Mouse (Mus musculus) heart, embryonic 11.5 days (tissue): ENCODE measurements around the gene 2510009E07Rik. TPM values are rescaled to one million over a fixed set of nuclear protein-coding genes. Genes with fewer than 3 reads are reported as not detected.

ENCODE experiments used
- ATAC-seq: fragments of 200-750 bp; cut with Nextera tagmentation; replicated peaks from 2 replicates; pipeline ENCODE4 v1.8.0; 2017; ENCODE audit warnings: moderate library complexity; ENCODE audit not compliant: insufficient number of reproducible peaks, low FRiP score, low TSS enrichment
- H3K27ac ChIP-seq: fragments of 300-500 bp; sonication (generic); 2 replicates; pipeline ENCODE4 v1.5.1; 2014; ENCODE audit warnings: mild to moderate bottlenecking, low read depth, low read length
- H3K27me3 ChIP-seq: fragments of 300-500 bp; sonication (generic); 2 replicates; pipeline ENCODE4 v1.6.1; 2014; ENCODE audit warnings: mild to moderate bottlenecking, low read length, mixed read lengths; ENCODE audit not compliant: control insufficient read depth, insufficient read depth
- H3K36me3 ChIP-seq: fragments of 300-500 bp; sonication (generic); 2 replicates; pipeline ENCODE4 v1.6.1; 2014; ENCODE audit warnings: mild to moderate bottlenecking, low read length, moderate library complexity, mixed read lengths; ENCODE audit not compliant: control insufficient read depth, insufficient read depth
- H3K4me1 ChIP-seq: fragments of 300-500 bp; sonication (generic); 2 replicates; pipeline ENCODE4 v1.6.1; 2014; ENCODE audit warnings: low read length; ENCODE audit not compliant: control insufficient read depth, insufficient read depth
- H3K4me2 ChIP-seq: fragments of 300-500 bp; sonication (generic); 2 replicates; pipeline ENCODE4 v1.6.1; 2014; ENCODE audit warnings: mild to moderate bottlenecking, moderate library complexity
- H3K4me3 ChIP-seq: fragments of 300-500 bp; sonication (generic); 2 replicates; pipeline ENCODE4 v1.5.1; 2014; ENCODE audit warnings: low read depth, low read length
- H3K9ac ChIP-seq: fragments of 300-500 bp; sonication (generic); 2 replicates; pipeline ENCODE4 v1.6.1; 2014; ENCODE audit warnings: mild to moderate bottlenecking, low read depth, low read length, moderate library complexity
- H3K9me3 ChIP-seq: fragments of 300-500 bp; sonication (generic); replicated peaks from 2 replicates; pipeline ENCODE4 v1.6.1; 2016; ENCODE audit warnings: low read length; ENCODE audit not compliant: control insufficient read depth
- WGBS: fragments of 180-500 bp; shearing (Covaris S2); extraction: QIAGEN DNeasy Blood & Tissue Kit; methylation state at CpG from one replicate; pipeline ENCODE4 v1.1.7; 2014; ENCODE audit not compliant: insufficient replicate concordance; 5-methylcytosine and 5-hydroxymethylcytosine counted together
- polyA plus RNA-seq: library from polyadenylated mRNA; unstranded; fragments of >200 nt; fragmentation: Nextera tagmentation; extraction: Ambion mirVana; gene quantifications from 2 replicates; pipeline ENCODE4 v1.2.1, GENCODE M21; 2014

The 2510009E07Rik gene
- polyA plus RNA-seq = 15.7 and 19.7 TPM in 2 replicates

GRCm38 (mm10) chr16:21694463-21695241 is at the start of gene 2510009E07Rik:
Gene 2510009E07Rik, minus strand, starts transcription at chr16:21694665.
- under 1% methylated on average over 52 of the region's 61 CpGs for WGBS
- no peaks in the 10 kb centered on the region for H3K27me3 ChIP-seq
- H3K9me3 ChIP-seq = no peaks in the 10 kb centered on the region
- H3K36me3 ChIP-seq = no peaks in the 10 kb centered on the region
- H3K4me2 ChIP-seq = peak within 1 kb of the TSS; percentile 93
- peak within 1 kb of the TSS; percentile 73 for H3K4me3 ChIP-seq
- H3K4me1 ChIP-seq = peaks cover 9% of the 10 kb centered on the region
- peak within 1 kb of the TSS; percentile 88 for H3K9ac ChIP-seq
- ATAC-seq = peak; percentile 82
- H3K27ac ChIP-seq = peak within 1 kb of the TSS; percentile 77

GRCm38 (mm10) chr16:21743401-21743800 is 48.9 kb upstream of the 2510009E07Rik start:
- WGBS = 82% methylated on average over 6 of the region's 6 CpGs
- H3K36me3 ChIP-seq = no peaks in the 10 kb centered on the region

DNA sequence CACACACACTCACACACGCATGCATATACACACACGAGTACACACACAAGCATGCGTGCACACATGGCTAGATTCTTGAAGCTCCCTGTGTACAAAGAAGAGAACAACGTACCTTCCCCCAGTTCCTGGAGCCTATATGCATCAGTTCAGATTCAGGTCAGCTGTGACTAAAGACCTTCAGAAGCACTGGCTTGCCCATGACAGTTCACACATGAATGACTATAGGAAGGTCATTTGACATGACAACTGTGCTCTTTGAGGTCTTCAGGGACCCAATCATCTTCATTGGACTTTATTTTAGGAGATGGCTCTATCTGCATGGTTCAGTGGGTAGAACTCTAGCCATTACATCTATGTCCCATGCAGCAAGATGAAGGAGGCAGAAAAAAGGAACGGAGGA is 48.4 kb upstream of the 2510009E07Rik start:
- no peaks in the 10 kb centered on the region for H3K9me3 ChIP-seq
- H3K27me3 ChIP-seq = no peaks in the 10 kb centered on the region
- no peak overlapping the region for H3K4me3 ChIP-seq
- H3K4me1 ChIP-seq = no peaks in the 10 kb centered on the region
- no peak overlapping the region for H3K27ac ChIP-seq
- ATAC-seq = no peak
- H3K36me3 ChIP-seq = no peaks in the 10 kb centered on the region
- 85% methylated on average over 5 of the region's 5 CpGs for WGBS
- no peak overlapping the region for H3K9ac ChIP-seq
- H3K4me2 ChIP-seq = no peak overlapping the region

More at GRCm38 (mm10) chr16:21743401-21743800, 48.9 kb upstream of the 2510009E07Rik start:
- H3K4me1 ChIP-seq = no peaks in the 10 kb centered on the region
- ATAC-seq = no peak
- no peaks in the 10 kb centered on the region for H3K27me3 ChIP-seq
- H3K9me3 ChIP-seq = no peaks in the 10 kb centered on the region
- no peak overlapping the region for H3K4me3 ChIP-seq
- H3K27ac ChIP-seq = no peak overlapping the region
- no peak overlapping the region for H3K4me2 ChIP-seq
- H3K9ac ChIP-seq = no peak overlapping the region

GRCm38 (mm10) chr16:21742191-21742870 is 47.9 kb upstream of the 2510009E07Rik start:
- no peak overlapping the region for H3K27ac ChIP-seq
- H3K4me3 ChIP-seq = no peak overlapping the region
- no peak for ATAC-seq
- no peaks in the 10 kb centered on the region for H3K4me1 ChIP-seq
- no peaks in the 10 kb centered on the region for H3K36me3 ChIP-seq
- H3K9ac ChIP-seq = no peak overlapping the region
- 80% methylated on average over 5 of the region's 5 CpGs for WGBS
- H3K4me2 ChIP-seq = no peak overlapping the region
- H3K27me3 ChIP-seq = no peaks in the 10 kb centered on the region
- H3K9me3 ChIP-seq = no peaks in the 10 kb centered on the region

GRCm38 (mm10) chr16:21741542-21741941 is 47.1 kb upstream of the 2510009E07Rik start:
- Histone ChIP-seq H3K4me1 (no peaks in the 10 kb centered on the region), H3K27me3 (no peaks in the 10 kb centered on the region), H3K27ac (no peak overlapping the region), H3K4me3 (no peak overlapping the region), H3K36me3 (no peaks in the 10 kb centered on the region), H3K9ac (no peak overlapping the region), H3K4me2 (no peak overlapping the region), H3K9me3 (no peaks in the 10 kb centered on the region)
- no peak for ATAC-seq
- 75% methylated on average over 3 of the region's 3 CpGs for WGBS

DNA sequence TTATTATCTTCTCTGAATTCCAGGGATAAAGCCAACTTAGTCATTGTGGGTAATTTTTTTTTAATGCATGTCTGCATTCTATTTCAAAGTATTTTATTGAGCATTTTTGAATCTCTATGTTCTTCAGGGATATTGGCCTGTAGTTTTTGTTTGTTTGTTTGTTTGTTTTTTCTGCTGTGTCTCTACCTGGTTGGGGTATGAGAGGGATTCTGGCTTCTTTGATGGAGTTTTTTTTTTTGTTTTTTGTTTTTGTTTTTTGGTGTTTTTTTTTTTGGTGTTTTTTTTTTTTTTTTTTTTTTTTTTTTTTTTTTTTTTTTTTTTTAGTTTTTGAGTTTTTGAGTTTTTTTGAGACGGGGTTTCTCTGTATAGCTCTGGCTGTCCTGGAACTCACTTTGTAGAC is 41.2 kb upstream of the 2510009E07Rik start:
- no peak for ATAC-seq
- Histone ChIP-seq H3K4me1 (no peaks in the 10 kb centered on the region), H3K27ac (no peak overlapping the region), H3K36me3 (no peaks in the 10 kb centered on the region), H3K27me3 (no peaks in the 10 kb centered on the region), H3K4me2 (no peak overlapping the region), H3K9me3 (no peaks in the 10 kb centered on the region), H3K9ac (no peak overlapping the region), H3K4me3 (no peak overlapping the region)
- 88% methylated on average over 1 of the region's 1 CpGs for WGBS

- Histone ChIP-seq H3K4me2 (peak overlapping the region; percentile 36; the same call in 1 of the 2 replicates), H3K27ac (no peak overlapping the region), H3K4me1 (no peaks in the 10 kb centered on the region), H3K27me3 (no peaks in the 10 kb centered on the region), H3K36me3 (no peaks in the 10 kb centered on the region), H3K9ac (no peak overlapping the region), H3K9me3 (no peaks in the 10 kb centered on the region), H3K4me3 (peak overlapping the region; percentile 27; the same call in 1 of the 2 replicates)
- no peak for ATAC-seq
- WGBS = 48% methylated on average over 10 of the region's 10 CpGs
Measured at GRCm38 (mm10) chr16:21727897-21728364, 33.5 kb upstream of the 2510009E07Rik start.

DNA sequence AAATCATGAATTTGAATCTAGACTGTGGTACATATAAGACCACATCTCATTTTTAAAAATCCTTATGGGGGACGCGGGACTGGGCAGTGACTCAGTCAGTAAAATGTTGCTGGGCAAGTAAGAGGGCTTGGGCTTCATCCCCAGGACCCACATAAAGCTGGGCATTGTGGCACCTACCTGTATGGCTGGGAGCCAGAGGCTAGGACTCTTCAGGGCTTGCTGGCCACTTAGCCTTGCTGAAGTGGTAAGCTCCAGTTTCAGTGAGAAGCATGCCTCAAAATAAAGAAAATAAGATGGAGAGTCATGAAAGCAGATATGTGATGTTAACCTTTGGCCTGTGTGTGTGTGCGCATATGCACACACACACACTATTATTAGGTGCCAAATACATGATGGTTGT is 33.0 kb upstream of the 2510009E07Rik start:
- no peak for ATAC-seq
- WGBS = 90% methylated on average over 3 of the region's 3 CpGs
- Histone ChIP-seq H3K4me2 (no peak overlapping the region), H3K27me3 (no peaks in the 10 kb centered on the region), H3K4me1 (no peaks in the 10 kb centered on the region), H3K4me3 (no peak overlapping the region), H3K9ac (no peak overlapping the region), H3K36me3 (no peaks in the 10 kb centered on the region), H3K27ac (no peak overlapping the region), H3K9me3 (no peaks in the 10 kb centered on the region)
